Mouse (Mus musculus): ENCODE data around the gene Otos. TPM values are rescaled to one million over a fixed set of nuclear protein-coding genes. Genes with fewer than 3 reads are reported as not detected.

Gene Otos
- polyA plus RNA-seq, 1 experiment, result 0.28 TPM

- DNase-seq (ENCODE audit: extremely low spot score in 1 of 2, low spot score in 1 of 2), result peak in 1 of 2 experiments; percentile 70
These were observed 34.1 kb downstream of the Otos start for GRCm38 (mm10) chr1:92614516-92614915.

GRCm38 (mm10) chr1:92613175-92613574 lies 35.5 kb downstream of the Otos start:
- no peak for DNase-seq (ENCODE audit: extremely low spot score in 1 of 2, low spot score in 1 of 2)

- DNase-seq (ENCODE audit: extremely low spot score in 1 of 2, low spot score in 1 of 2), result peak; percentile 14 to 83
These were observed 37.6 kb downstream of the Otos start for GRCm38 (mm10) chr1:92611008-92611407.

GRCm38 (mm10) chr1:92607711-92608110 lies 40.9 kb downstream of the Otos start:
- DNase-seq (ENCODE audit: extremely low spot score in 1 of 2, low spot score in 1 of 2), result no peak

GRCm38 (mm10) chr1:92605482-92605881 lies 43.2 kb downstream of the Otos start, which contains the start of gene Olfr1410:
Olfr1410 (plus strand) TSS chr1:92605782.
- DNase-seq (ENCODE audit: extremely low spot score in 1 of 2, low spot score in 1 of 2), result no peak

- DNase-seq (ENCODE audit: extremely low spot score in 1 of 2, low spot score in 1 of 2), result no peak
These were observed 52.6 kb downstream of the Otos start for GRCm38 (mm10) chr1:92596019-92596418.

Other genes with a start within 250 kb of the Otos start
- gene Ndufa10, start 175.0 kb downstream of the Otos start, polyA plus RNA-seq (2012; rRNA removed), result 167 and 182 TPM in 2 replicates
- not detected in 2 replicates for gene Olfr1416, start 163.7 kb downstream of the Otos start, polyA plus RNA-seq (2012; rRNA removed)
- gene Olfr1415, start 152.7 kb downstream of the Otos start, polyA plus RNA-seq (2012; rRNA removed), result not detected in 2 replicates
- gene Olfr1414, start 130.2 kb downstream of the Otos start, polyA plus RNA-seq (2012; rRNA removed), result not detected in 2 replicates
- gene Olfr1413, start 77.5 kb downstream of the Otos start, polyA plus RNA-seq (2012; rRNA removed), result not detected in 2 replicates
- not detected in 2 replicates for gene Olfr1412, start 63.1 kb downstream of the Otos start, polyA plus RNA-seq (2012; rRNA removed)
- not detected in 2 replicates for gene Olfr1411, start 54.4 kb downstream of the Otos start, polyA plus RNA-seq (2012; rRNA removed)
- not detected in 2 replicates for gene Olfr1410, start 43.1 kb downstream of the Otos start, polyA plus RNA-seq (2012; rRNA removed)
- gene Olfr12, start 31.1 kb downstream of the Otos start, polyA plus RNA-seq (2012; rRNA removed), result 0.06 and 0.10 TPM in 2 replicates
- gene Cops9, start 6.9 kb downstream of the Otos start, polyA plus RNA-seq (2012; rRNA removed), result 329 and 454 TPM in 2 replicates
- 60.9 and 64.8 TPM in 2 replicates for gene Gpc1, start 182.8 kb upstream of the Otos start, polyA plus RNA-seq (2012; rRNA removed)

All from frontal cortex, adult 2 months (tissue).